In genomic region chr11:51303981-51304553, GRCm38 (mm10) we compare ENCODE assay signal across 28 mouse cellular contexts. TPM values are rescaled to one million over a fixed set of nuclear protein-coding genes. Genes with fewer than 3 reads are reported as not detected.
DNase-seq lines count a peak whose midpoint lies in the region.
"Had no signal": no experiment of that assay in that cellular context is flagged by ENCODE, and none has a peak within 500 bp of the region (broad histone marks: within the 10 kb centered on the region; RNA-seq: fewer than 3 reads in every experiment).

No protein-coding gene starts in this region.

- H3K36me3 ChIP-seq in embryonic facial prominence, embryonic 10.5 days (replicated peaks), result no peaks in the 10 kb centered on the region
- H3K36me3 ChIP-seq: forebrain, embryonic 15.5 days; liver, embryonic 15.5 days; lung, embryonic 15.5 days; stomach, embryonic 15.5 days had no signal

- intact Hi-C loops in left cerebral cortex, postnatal 36 days (cut with DNase I), result no loop called here
- intact Hi-C loops in left cerebral cortex, postnatal 4 days (cut with DNase I), result no loop called here

- peaks cover 27% of the 10 kb centered on the region for H3K4me1 ChIP-seq in embryonic facial prominence, embryonic 10.5 days
- H3K4me1 ChIP-seq: forebrain, embryonic 15.5 days; liver, embryonic 15.5 days; stomach, embryonic 15.5 days had no signal

- no peaks in the 10 kb centered on the region for H3K9me3 ChIP-seq in embryonic facial prominence, embryonic 10.5 days
- H3K9me3 ChIP-seq: forebrain, embryonic 15.5 days; liver, embryonic 15.5 days; lung, embryonic 15.5 days; megakaryocyte, embryonic 14.5 days; stomach, embryonic 15.5 days had no signal

- peak; percentile 24 for DNase-seq in left cerebral cortex, postnatal 36 days (ENCODE audit: low spot score in 2 of 2)
- no peak for DNase-seq in left cerebral cortex, postnatal 4 days
- peak; percentile 47 for DNase-seq in embryo, embryonic 10.5 days (ENCODE audit: low spot score)
- peak; percentile 39 for DNase-seq in embryonic facial prominence, embryonic 10.5 days (ENCODE audit: low spot score)
- peak; percentile 25 for DNase-seq in mesoderm, embryonic 11.5 days (ENCODE audit: low read depth, low spot score)
- no peak for DNase-seq in urinary bladder, postnatal 36 days (ENCODE audit: low spot score in 2 of 2)
- no peak for DNase-seq in cerebellum, adult 8-10 months
- DNase-seq: adrenal gland, adult 8-10 months; cerebellum, adult 2 months; kidney, adult 9 months; kidney, postnatal 25 days; liver; lung, postnatal 36 days; thymus, adult 18-20 months; thymus, postnatal 4 days had no signal

- no peak overlapping the region for H3K4me3 ChIP-seq in embryonic facial prominence, embryonic 10.5 days
- H3K4me3 ChIP-seq: forebrain, embryonic 15.5 days; layer of hippocampus, adult 2 months; liver, embryonic 15.5 days; lung, embryonic 15.5 days; megakaryocyte, embryonic 14.5 days; myocyte; stomach, embryonic 15.5 days had no signal

- H3K27me3 ChIP-seq in embryonic facial prominence, embryonic 10.5 days (replicated peaks; ENCODE audit: low read depth, poor library complexity, severe bottlenecking), result no peaks in the 10 kb centered on the region
- H3K27me3 ChIP-seq: forebrain, embryonic 15.5 days; lung, embryonic 15.5 days; stomach, embryonic 15.5 days had no signal

- WGBS in embryonic facial prominence, embryonic 10.5 days, result 61% methylated on average over 12 of the region's 12 CpGs

- H3K27ac ChIP-seq in embryonic facial prominence, embryonic 10.5 days (replicated peaks), result no peak overlapping the region
- H3K27ac ChIP-seq: forebrain, embryonic 15.5 days; hindbrain, postnatal 0 days; layer of hippocampus, adult 2 months; liver, embryonic 15.5 days; lung, embryonic 15.5 days; stomach, embryonic 15.5 days had no signal

RNA-seq across cellular contexts. Expression of gene Col23a1, which starts 14.3 kb away (rescaled TPM):
- 10 to 100 TPM in 1 of 2 experiments, 1 to 10 TPM in 1; 9.2 to 11.8 TPM for total RNA-seq in left cerebral cortex, postnatal 36 days (2021)
- 10 to 100 TPM; 11.1 TPM for total RNA-seq in left cerebral cortex, postnatal 4 days (2021)
- polyA plus RNA-seq in embryonic facial prominence, embryonic 10.5 days (2016; fragmentation: Nextera tagmentation; extraction: Ambion mirVana), result 21.8 and 24.3 TPM in 2 replicates

RNA-seq across cellular contexts. Expression of gene BC049762, which starts 41.2 kb away (rescaled TPM):
- total RNA-seq in left cerebral cortex, postnatal 36 days (2021), result not detected
- not detected for total RNA-seq in left cerebral cortex, postnatal 4 days (2021)
- polyA plus RNA-seq in embryonic facial prominence, embryonic 10.5 days (2016; fragmentation: Nextera tagmentation; extraction: Ambion mirVana), result 0.27 and 0.55 TPM in 2 replicates
- total RNA-seq: gastrocnemius, adult 8-10 months; hematopoietic stem cell, adult 5-6 weeks; hindbrain, postnatal 0 days; left cerebral cortex, postnatal 14 days; MEL; neutrophil, adult 5-6 weeks had no signal
- polyA plus RNA-seq: lung, embryonic 15.5 days; myocyte had no signal

RNA-seq across cellular contexts. Expression of gene Clk4, which starts 42.5 kb away (rescaled TPM):
- 100 to 1,000 TPM in 1 of 2 experiments, 10 to 100 TPM in 1; 79.3 to 115 TPM for total RNA-seq in left cerebral cortex, postnatal 36 days (2021)
- 10 to 100 TPM; 89.0 to 93.2 TPM for total RNA-seq in left cerebral cortex, postnatal 4 days (2021)
- 106 and 113 TPM in 2 replicates for polyA plus RNA-seq in embryonic facial prominence, embryonic 10.5 days (2016; fragmentation: Nextera tagmentation; extraction: Ambion mirVana)

Comparison
In these comparisons a context has a peak if more than half of its experiments do, and no peak if none do; other contexts are left out.
1. DNase-seq: peak in left cerebral cortex, postnatal 36 days (2 of 2), embryo, embryonic 10.5 days (single experiment), embryonic facial prominence, embryonic 10.5 days (single experiment) and mesoderm, embryonic 11.5 days (single experiment); none in left cerebral cortex, postnatal 4 days (single experiment), urinary bladder, postnatal 36 days (0 of 2) and cerebellum, adult 8-10 months (single experiment).